Mouse (Mus musculus): ENCODE results near the gene Cdh1. TPM values are rescaled to one million over a fixed set of nuclear protein-coding genes. Genes with fewer than 3 reads are reported as not detected.
"Not testable (repeated sequence)": the region's sequence is repeated elsewhere in the genome, so short reads cannot be mapped to it uniquely, and the experiment has no call there.

Gene Cdh1
- polyA plus RNA-seq, 1 experiment, result 1.8 TPM

GRCm38 (mm10) chr8:106574283-106574682 is 28.9 kb upstream of the Cdh1 start:
- TF ChIP-seq POLR2A (IDR thresholded peaks at IDR 0.05; ENCODE audit: extremely low read depth, insufficient read depth, low read length) (no peak), CTCF (IDR thresholded peaks at IDR 0.05; ENCODE audit: extremely low read depth, insufficient read depth, low read length) (no peak)
- no peak overlapping the region for H3K27ac ChIP-seq (ENCODE audit: insufficient read depth, low read length)
- H3K4me3 ChIP-seq (ENCODE audit: insufficient read depth, low read length), result no peak overlapping the region
- H3K4me1 ChIP-seq (ENCODE audit: control insufficient read depth, insufficient read depth, low read length), result no peaks in the 10 kb centered on the region

- Histone ChIP-seq H3K4me1 (ENCODE audit: control insufficient read depth, insufficient read depth, low read length) (no peaks in the 10 kb centered on the region), H3K4me3 (ENCODE audit: insufficient read depth, low read length) (no peak overlapping the region), H3K27ac (ENCODE audit: insufficient read depth, low read length) (no peak overlapping the region)
- TF ChIP-seq POLR2A (IDR thresholded peaks at IDR 0.05; ENCODE audit: extremely low read depth, insufficient read depth, low read length) (no peak), CTCF (IDR thresholded peaks at IDR 0.05; ENCODE audit: extremely low read depth, insufficient read depth, low read length) (no peak)
Measured at GRCm38 (mm10) chr8:106576849-106577555, 26.1 kb upstream of the Cdh1 start.

GRCm38 (mm10) chr8:106579510-106579909 is 23.6 kb upstream of the Cdh1 start:
- no peak overlapping the region for H3K4me3 ChIP-seq (ENCODE audit: insufficient read depth, low read length)
- TF ChIP-seq POLR2A (IDR thresholded peaks at IDR 0.05; ENCODE audit: extremely low read depth, insufficient read depth, low read length) (no peak), CTCF (IDR thresholded peaks at IDR 0.05; ENCODE audit: extremely low read depth, insufficient read depth, low read length) (no peak)
- H3K27ac ChIP-seq (ENCODE audit: insufficient read depth, low read length), result no peak overlapping the region
- H3K4me1 ChIP-seq (ENCODE audit: control insufficient read depth, insufficient read depth, low read length), result no peaks in the 10 kb centered on the region

GRCm38 (mm10) chr8:106581344-106582088 is 21.6 kb upstream of the Cdh1 start:
- Histone ChIP-seq H3K4me1 (ENCODE audit: control insufficient read depth, insufficient read depth, low read length) (no peaks in the 10 kb centered on the region), H3K27ac (ENCODE audit: insufficient read depth, low read length) (no peak overlapping the region), H3K4me3 (ENCODE audit: insufficient read depth, low read length) (no peak overlapping the region)
- TF ChIP-seq CTCF (IDR thresholded peaks at IDR 0.05; ENCODE audit: extremely low read depth, insufficient read depth, low read length) (no peak), POLR2A (IDR thresholded peaks at IDR 0.05; ENCODE audit: extremely low read depth, insufficient read depth, low read length) (no peak)

- no peaks in the 10 kb centered on the region for H3K4me1 ChIP-seq (ENCODE audit: control insufficient read depth, insufficient read depth, low read length)
- TF ChIP-seq CTCF (IDR thresholded peaks at IDR 0.05; ENCODE audit: extremely low read depth, insufficient read depth, low read length) (no peak), POLR2A (IDR thresholded peaks at IDR 0.05; ENCODE audit: extremely low read depth, insufficient read depth, low read length) (no peak)
- H3K4me3 ChIP-seq (ENCODE audit: insufficient read depth, low read length), result no peak overlapping the region
- H3K27ac ChIP-seq (ENCODE audit: insufficient read depth, low read length), result no peak overlapping the region
Measured at GRCm38 (mm10) chr8:106584942-106585670, 18.0 kb upstream of the Cdh1 start.

- no peak overlapping the region for H3K4me3 ChIP-seq (ENCODE audit: insufficient read depth, low read length)
- no peak overlapping the region for H3K27ac ChIP-seq (ENCODE audit: insufficient read depth, low read length)
- no peaks in the 10 kb centered on the region for H3K4me1 ChIP-seq (ENCODE audit: control insufficient read depth, insufficient read depth, low read length)
- TF ChIP-seq POLR2A (IDR thresholded peaks at IDR 0.05; ENCODE audit: extremely low read depth, insufficient read depth, low read length), result no peak
- TF ChIP-seq CTCF (IDR thresholded peaks at IDR 0.05; ENCODE audit: extremely low read depth, insufficient read depth, low read length), result no peak
Measured at GRCm38 (mm10) chr8:106585671-106586037, 17.5 kb upstream of the Cdh1 start.

GRCm38 (mm10) chr8:106586896-106587295 is 16.3 kb upstream of the Cdh1 start:
- TF ChIP-seq CTCF (IDR thresholded peaks at IDR 0.05; ENCODE audit: extremely low read depth, insufficient read depth, low read length) (no peak), POLR2A (IDR thresholded peaks at IDR 0.05; ENCODE audit: extremely low read depth, insufficient read depth, low read length) (no peak)
- H3K4me1 ChIP-seq (ENCODE audit: control insufficient read depth, insufficient read depth, low read length), result no peaks in the 10 kb centered on the region
- no peak overlapping the region for H3K4me3 ChIP-seq (ENCODE audit: insufficient read depth, low read length)
- H3K27ac ChIP-seq (ENCODE audit: insufficient read depth, low read length), result no peak overlapping the region

- Histone ChIP-seq H3K27ac (ENCODE audit: insufficient read depth, low read length) (no peak overlapping the region), H3K4me3 (ENCODE audit: insufficient read depth, low read length) (no peak overlapping the region), H3K4me1 (ENCODE audit: control insufficient read depth, insufficient read depth, low read length) (no peaks in the 10 kb centered on the region)
- TF ChIP-seq CTCF (IDR thresholded peaks at IDR 0.05; ENCODE audit: extremely low read depth, insufficient read depth, low read length) (no peak), POLR2A (IDR thresholded peaks at IDR 0.05; ENCODE audit: extremely low read depth, insufficient read depth, low read length) (no peak)
Measured at GRCm38 (mm10) chr8:106588443-106589431, 14.4 kb upstream of the Cdh1 start.

GRCm38 (mm10) chr8:106592458-106592857 is 10.7 kb upstream of the Cdh1 start:
- H3K27ac ChIP-seq (ENCODE audit: insufficient read depth, low read length), result no peak overlapping the region
- no peak overlapping the region for H3K4me3 ChIP-seq (ENCODE audit: insufficient read depth, low read length)
- H3K4me1 ChIP-seq (ENCODE audit: control insufficient read depth, insufficient read depth, low read length), result no peaks in the 10 kb centered on the region
- no peak for TF ChIP-seq POLR2A (IDR thresholded peaks at IDR 0.05; ENCODE audit: extremely low read depth, insufficient read depth, low read length)
- no peak for TF ChIP-seq CTCF (IDR thresholded peaks at IDR 0.05; ENCODE audit: extremely low read depth, insufficient read depth, low read length)

- not testable (repeated sequence) for H3K27ac ChIP-seq (ENCODE audit: insufficient read depth, low read length); H3K4me3 ChIP-seq (ENCODE audit: insufficient read depth, low read length); H3K4me1 ChIP-seq (ENCODE audit: control insufficient read depth, insufficient read depth, low read length)
Measured at GRCm38 (mm10) chr8:106595623-106596022, 7.5 kb upstream of the Cdh1 start.

Measured in cortical plate, adult 2 months (tissue).